Mouse (Mus musculus): ENCODE measurements at regions not wholly inside any gene's neighbourhood (a gene's known extent, or its start where the extent isn't known, plus 50 kb on each side); places are given as distances from the start of the nearest gene placed in this dataset.

DNA sequence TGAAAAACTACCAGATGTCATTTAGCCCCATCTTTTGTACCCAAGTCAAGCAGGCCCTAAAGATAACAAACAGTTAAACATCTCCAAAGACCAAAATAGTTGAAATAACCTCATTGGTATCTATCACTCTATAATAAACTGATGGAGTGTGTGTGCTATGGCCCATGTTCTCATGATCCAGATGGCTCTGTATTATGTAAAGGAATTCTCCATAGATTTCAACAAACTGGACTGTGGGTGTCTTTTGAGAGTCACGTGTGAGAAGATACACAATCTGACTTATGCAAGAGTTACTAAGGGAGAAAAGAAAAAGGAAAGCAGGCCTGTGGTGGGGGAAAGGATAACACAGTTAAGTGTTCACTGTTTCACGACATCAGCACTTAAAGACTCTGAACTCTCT, 164.8 kb upstream of the Paip1 start:
- no peak for DNase-seq (ENCODE audit: extremely low spot score, low spot score)

DNA sequence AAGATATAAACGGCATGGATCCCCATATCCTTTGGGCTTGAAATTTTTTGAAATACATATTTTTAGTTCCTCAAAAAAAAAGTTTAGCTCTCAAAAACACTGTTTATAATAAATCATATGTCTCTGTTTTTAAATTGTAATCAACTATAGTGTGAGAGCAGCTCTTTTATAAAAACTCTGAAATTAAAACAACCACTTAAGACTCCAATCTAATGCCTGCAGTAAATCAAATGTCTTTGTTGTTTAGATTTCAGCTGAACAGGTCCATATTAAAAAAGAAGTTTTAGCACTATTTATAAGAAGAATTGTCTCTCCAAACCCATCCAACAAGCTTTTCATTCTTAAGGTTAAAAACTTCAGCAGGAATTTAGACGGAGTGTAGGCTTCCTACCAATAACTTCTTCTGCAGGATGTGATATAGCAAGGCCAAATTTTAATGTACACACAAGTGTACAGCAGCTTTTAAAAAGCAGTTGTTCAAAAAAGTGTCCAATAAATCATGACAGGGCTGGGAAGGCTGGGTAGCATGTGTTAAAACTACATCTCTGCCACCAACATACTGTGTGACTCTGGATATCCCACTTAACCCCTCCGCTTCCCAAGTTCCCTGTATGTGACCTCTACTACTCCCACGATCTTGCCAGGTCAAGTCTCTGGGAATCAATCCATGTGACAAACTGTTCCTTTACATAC, 160.6 kb upstream of the Paip1 start:
- no peak for DNase-seq (ENCODE audit: extremely low spot score, low spot score)

DNA sequence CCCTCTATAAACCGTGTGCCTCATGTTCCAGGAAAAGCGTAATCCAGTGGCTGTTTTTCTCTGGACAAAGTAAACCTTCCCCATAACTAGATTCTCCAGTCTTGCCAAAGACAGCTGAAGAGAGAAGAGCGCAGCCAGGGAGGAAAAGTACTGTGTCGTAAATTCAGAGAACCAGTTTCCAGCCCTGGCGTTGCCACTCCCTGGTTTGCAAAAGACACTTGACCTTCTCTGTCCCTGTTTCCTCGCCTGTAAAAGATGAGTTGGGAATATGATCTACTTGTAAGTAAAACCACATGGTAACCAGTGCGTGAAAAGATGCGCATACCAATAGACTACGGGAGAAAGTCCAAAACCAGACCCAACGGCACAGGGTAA, 160.1 kb upstream of the Paip1 start:
- DNase-seq (ENCODE audit: extremely low spot score, low spot score) = peak; percentile 14

DNA sequence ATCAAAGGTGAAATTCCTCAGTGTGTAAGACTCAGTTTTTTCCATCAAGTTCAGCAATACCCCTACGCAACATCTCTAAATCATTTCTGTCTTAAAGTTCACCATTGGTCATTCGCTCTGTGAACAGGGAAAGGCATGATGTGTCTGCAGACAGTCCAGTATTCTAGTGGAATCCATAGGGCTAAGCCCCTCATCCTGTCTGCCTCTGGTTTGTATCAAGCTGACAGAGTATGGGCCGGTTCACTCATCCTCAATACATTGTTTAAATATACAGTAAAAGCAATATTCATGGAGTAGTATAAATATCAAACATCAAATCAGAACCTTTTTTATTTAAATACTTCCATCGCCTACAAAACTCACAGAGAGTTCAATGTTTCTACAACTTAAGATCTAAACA, 152.9 kb upstream of the Paip1 start:
- DNase-seq (ENCODE audit: extremely low spot score, low spot score) = no peak

DNA sequence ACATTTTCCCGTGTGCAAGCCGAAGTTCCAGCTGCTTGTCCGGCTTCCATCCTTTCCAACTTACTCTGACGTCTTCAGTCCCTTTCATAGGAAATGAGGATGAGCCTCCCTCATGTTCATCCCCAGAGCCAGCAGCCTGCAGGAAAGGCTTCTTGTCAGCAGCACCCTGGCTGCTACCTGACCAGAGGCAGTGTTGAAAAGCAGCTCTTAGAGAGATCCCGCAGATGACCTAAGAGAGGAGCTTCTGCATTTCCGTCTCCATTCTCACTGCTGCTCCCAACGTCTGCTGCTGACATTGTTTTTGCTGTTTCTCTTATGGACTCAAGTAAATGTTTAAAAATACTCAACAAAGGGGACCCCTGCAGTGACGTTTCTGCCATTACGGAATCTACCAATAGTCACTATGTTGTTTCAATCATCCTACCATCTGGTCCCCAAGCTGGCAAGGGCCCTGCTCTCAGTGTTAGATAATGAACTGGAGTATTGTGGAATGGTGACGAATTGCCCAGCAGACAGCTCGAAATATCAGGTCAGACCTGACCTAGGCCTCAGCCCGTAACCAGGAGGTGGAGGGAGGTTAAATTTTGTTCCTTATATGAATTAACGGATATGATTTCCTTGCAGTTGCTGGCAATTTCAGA, 151.0 kb upstream of the Paip1 start:
- DNase-seq (ENCODE audit: extremely low spot score, low spot score) = no peak

DNA sequence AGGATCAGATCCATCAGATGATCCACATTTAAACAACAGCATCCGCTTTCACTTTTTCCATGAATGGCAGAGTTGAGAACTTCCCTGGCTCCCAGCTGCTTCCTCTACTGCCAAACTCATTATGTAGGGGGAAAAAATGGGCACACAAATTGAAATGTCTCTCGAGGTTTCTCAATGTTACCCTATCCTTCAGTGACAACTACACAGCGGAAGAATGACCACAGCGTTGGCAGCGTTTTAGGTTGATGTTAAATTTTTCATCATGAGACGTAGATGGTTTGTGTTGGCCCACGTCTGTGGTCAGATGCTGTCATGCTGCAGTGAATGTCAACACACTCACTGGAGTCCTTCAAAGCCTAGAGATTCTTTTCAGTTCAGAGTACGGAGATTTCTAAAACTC, 149.0 kb upstream of the Paip1 start:
- no peak for DNase-seq (ENCODE audit: extremely low spot score, low spot score)

DNA sequence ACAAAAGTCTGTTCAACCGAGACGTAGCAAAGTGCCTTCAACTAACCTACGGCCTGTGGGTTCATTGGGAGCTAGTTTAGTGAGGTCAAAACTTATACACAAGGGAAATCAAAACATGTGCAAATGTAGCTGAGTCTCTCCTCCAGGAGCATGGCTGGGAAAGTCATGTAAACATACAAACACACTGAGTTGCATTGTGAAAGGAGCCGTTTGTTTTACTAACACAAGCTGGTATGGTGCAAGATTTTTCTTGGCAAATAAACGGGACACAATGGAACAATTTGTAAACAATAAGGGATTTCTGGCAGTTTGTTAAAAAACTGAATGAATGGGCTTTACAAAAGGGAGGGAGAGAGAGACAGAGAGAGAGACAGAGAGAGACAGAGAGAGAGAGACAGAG, 147.8 kb upstream of the Paip1 start:
- no peak for DNase-seq (ENCODE audit: extremely low spot score, low spot score)

DNA sequence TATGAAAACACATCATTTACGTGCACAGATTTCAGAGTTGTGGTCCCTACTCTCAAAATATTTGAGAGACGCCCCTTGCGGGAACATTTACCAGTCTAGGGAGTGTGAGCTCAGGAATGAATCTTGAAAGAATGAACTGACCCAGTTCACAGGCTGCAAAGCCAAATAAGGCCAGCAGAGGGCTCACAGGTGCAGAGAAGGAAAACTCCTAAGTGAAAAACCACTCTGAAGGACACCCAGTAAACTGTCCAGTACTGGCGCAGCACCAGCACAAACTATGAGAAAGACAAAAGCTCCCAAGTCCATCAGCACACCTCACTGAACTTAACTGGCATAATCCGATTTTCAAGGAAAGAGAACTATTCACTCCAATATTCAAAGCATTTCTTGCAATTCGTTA, 145.0 kb upstream of the Paip1 start:
- DNase-seq (ENCODE audit: extremely low spot score, low spot score) = peak; percentile 72

DNA sequence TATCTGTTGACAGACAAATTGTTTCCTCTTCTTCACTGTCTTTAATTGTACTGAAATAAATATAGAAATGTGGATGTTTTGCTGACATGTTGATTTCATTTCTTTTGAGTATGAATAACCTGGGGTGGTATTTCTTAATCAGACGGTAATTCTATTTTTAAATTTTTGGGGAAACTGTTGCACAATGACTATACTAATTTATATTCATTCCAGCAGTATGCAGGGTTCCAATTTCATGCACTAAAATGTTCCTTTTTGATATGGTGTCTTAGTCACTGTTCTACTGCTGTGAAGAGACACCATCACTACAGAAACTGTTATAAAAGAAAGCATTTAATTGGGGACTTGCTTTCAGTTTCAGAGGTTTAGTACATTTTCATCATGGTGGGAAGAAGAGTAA, 119.2 kb upstream of the Paip1 start:
- no peak for DNase-seq (ENCODE audit: extremely low spot score, low spot score)

DNA sequence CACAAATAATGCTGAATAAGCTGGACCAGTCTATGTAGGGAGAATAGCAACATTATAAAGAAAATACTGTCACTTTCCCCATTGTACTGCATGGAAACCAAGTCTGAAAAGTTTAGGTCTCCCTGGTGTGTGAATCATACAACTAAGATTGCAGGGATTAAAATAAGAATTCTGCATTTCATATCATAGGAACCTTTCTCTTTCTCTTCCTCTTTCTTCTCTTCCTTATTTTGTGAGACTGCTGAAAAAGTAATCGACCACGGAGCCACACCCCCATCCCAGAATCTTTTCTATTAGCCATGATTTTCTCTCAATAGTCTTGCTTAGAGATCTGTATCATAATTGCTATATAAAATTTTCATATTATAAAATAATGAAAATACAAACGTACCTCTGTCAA, 118.4 kb upstream of the Paip1 start:
- DNase-seq (ENCODE audit: extremely low spot score, low spot score) = no peak

DNA sequence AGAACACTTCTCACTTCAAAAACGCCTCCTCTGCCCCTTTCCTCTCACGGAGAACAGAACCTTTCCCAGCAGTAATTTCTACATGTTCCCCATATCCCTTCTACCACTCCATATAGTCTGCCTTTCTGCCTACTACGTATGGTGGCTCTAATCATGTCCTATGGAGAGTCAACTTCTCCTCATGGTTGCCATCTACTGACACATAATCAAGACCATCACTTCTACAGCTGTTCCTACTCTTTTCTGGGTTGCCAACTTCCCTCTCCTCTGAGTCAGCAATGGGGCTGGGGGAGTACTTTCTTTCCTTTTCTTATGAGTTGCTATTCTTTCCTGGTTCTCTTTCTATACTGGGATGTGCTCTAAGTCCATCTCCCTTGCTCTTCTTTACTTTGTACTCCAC, 114.0 kb upstream of the Paip1 start:
- no peak for DNase-seq (ENCODE audit: extremely low spot score, low spot score)

DNA sequence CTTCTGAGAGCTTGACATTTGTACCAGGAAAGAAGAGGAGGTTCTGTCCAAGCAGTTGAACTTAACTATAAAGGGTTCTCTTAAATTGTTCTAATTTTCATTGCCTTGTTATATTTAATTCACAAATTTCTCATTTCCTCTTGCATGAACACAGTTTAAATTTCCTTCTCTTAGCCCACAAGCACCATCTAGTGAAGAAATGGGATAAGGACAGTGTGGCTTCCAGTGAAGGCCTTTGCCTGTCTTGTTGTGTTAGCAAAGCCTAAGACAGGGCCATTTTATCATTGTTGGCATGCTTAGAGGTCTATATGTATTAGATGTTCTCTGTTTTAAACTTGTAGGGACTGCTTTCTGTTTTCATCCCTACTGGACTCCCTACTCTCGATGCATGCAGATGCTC, 110.0 kb upstream of the Paip1 start:
- DNase-seq (ENCODE audit: extremely low spot score, low spot score) = no peak

DNA sequence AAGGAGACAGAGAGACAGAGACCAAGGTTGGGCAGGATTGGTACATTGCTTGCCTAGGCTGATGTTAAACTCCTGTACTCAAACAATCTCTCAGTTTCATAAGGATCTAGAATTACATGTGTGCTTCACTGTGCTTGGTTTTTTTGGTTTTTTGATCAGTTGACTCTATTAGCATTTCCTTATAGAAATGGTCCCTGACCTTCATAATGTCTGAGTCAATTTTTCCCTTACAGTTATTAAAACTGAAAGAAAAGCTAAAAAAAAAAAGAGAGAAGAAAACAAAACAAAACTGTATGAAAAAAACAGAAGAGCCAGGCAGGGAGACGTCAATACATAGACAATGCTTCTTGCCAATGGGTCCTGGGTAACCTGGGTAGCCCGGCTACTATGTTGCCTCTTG, 102.9 kb upstream of the Paip1 start:
- no peak for DNase-seq (ENCODE audit: extremely low spot score, low spot score)

DNA sequence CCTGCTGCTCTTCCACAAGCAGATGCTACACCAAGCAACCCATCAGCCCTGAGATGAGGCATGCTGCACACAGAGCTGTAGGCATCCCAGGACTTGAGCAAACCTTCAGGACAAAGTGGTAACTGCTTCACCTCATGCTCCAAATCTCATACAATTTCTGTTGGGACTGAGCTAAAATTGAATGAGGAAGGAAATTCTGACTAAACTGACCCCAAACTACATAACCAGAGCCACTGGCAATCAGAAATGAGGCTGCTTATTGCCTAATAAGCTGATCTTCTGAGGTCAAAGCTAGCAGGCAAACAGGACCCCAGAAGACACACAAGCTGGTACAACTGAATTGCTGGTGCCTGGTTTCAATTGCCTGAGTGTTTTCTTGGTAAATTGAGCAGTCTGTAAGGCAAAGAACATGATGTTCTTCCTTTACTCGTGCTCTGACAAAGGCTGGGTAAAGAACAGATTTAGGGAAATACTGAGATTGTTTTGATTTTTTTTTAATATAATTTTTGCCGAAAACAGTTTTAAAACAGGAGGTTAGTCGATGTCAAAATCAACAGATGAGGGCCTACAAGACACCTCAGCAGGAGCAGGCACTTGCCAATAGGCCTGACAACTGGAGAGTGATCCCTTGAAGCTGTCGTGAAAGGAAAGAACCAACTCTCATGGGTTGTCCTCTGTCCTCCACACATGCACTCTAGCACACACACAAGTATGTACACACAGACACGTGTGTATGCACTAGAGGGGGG, 101.3 kb upstream of the Paip1 start:
- no peak for DNase-seq (ENCODE audit: extremely low spot score, low spot score)

DNA sequence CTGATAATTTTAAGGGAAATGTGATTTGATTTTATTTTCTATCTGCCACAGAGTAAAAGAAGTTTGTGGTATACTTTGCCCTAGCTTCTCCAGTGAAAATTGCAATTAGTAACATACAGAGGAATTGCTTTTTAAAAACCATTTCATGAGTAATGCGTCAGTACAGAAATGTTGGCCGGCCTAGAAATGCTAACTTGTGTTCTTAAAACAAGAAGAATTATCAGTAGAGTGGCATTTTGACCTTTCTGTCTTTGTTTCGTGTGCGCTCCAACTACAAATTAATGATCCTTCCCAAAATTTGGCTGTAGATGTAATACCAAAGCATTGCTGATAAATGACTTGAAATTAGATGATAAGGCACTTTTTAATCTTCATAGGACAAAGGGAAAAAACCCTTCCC, 99.7 kb upstream of the Paip1 start:
- DNase-seq (ENCODE audit: extremely low spot score, low spot score) = no peak

DNA sequence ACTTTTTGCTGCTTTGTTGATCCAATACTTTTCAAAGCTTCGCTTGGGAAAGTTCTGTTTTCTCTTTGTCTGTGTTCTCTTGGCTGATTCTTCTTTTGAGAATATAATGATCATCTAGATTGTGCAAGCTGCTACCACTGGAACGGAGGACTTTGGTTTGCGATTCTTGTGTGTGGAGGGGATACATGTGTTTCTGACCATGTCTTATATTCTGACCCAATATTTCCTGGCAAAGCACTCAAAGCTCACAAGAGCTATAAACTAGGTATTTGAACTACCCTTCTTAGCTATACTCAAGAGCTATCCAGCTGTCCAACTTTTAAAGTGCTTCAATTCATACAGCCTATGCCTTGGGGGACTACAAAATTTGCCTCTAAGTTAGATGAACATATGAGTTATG, 96.6 kb upstream of the Paip1 start:
- no peak for DNase-seq (ENCODE audit: extremely low spot score, low spot score)

DNA sequence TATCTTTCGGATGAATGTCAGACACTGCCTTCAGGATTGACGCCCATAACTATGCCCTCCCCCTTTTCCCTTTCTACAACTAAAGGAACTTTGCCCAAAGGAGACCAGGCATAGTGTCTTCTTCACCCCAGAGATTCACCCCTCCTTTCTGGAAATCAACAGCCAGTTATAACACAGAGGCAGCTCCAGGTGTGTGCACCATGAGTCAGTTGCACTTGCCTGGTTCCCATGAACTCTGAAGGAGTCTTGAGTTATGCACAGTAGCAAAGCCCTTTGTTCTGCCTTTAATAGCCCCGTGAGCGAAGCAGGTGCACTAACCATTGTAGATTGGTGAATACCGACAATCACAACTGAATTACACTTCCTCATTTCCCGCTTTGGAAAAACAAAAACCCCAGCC, 94.5 kb upstream of the Paip1 start:
- no peak for DNase-seq (ENCODE audit: extremely low spot score, low spot score)

DNA sequence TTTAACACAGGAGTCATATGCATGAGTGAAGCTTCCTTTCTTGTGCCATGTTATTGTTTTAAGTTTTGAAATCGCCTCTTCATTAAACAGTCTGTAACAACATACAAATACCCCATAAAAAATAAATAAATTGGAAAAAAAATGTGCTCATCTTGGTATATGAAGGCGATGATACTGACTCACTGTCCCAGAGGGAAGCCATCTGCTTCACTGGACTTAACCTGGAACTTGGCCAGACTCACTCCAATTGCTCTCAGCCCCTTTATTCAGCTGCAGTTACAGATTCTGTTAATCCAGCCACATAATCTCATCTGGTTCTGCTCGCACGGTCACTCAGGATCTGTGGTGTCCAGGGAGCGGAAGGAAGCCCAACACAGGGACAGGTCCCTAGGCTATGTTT, 90.5 kb upstream of the Paip1 start:
- no peak for DNase-seq (ENCODE audit: extremely low spot score, low spot score)

DNA sequence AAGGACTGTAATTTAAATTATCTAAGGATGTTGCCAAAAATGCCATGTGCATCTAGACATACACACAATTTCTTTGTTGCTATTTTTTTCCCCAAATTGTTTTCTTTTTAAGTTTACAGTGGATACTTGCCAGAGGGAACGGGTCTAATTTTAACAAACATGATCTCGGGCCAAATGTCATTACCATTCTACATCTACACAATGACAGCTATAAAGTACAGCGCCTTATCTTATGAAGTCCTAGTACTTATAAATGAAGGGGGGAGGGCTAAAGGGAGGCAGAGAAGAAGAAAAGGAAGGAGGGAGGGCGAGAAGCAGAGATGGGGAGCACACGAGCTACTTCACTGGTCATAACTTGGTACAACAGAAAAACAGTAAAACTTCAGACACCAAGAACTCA, 89.4 kb upstream of the Paip1 start:
- DNase-seq (ENCODE audit: extremely low spot score, low spot score) = no peak

DNA sequence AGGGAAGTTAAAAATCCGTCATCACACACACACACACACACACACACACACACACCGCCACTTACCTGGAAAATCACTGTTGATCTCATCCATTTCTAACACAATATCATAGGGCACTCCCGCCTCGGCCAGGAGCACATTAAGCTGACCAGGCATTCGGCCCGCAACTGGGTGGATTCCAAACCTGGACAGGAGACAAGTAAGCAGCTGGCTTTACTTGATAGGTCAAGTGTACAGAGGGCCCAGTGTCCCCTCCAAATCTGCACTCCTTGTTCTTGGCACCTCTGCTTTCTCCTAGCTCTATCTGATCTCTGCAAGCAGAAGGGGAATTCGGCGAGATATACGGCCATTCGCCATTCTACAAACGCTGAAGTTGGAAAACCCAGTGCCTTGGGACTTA, 88.6 kb upstream of the Paip1 start:
- DNase-seq (ENCODE audit: extremely low spot score, low spot score) = no peak

DNA sequence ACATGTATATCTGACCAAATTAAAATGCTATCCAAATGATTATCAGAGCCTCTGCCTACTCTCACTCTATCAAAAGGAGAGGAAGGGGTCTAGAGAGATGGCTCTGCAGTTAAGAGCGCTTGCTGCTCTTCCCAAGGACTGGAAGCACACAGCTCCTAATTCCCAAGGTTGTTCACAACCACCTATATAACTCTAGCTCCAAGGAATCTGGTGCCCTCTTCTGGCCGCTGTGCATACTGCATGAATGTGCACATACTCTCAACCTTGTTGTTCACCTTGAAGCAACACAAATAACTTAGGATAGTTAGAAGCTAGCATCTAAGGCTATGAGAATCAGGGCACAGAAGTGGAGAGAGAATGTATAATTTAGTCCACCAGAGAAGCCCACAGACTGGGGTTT, 86.6 kb upstream of the Paip1 start:
- DNase-seq (ENCODE audit: extremely low spot score, low spot score) = peak; percentile 70

DNA sequence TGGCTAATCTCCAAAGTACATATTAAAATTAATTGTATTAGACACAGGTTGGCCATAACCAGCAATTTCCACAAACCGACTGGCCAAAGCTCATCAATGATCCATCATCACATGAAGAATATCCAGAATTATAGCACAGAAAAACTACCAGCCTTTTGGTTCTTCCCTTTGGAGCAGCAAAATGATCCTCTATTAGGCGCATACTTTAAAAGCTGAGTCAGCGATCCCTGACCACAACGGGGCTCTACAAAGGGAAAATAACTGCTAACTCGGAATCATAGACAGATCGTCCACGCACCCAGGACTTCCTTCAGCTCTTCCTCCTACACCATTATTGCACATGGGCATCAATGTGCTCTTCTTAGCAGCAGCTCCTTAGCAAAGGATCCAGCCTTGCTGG, 85.6 kb upstream of the Paip1 start:
- no peak for DNase-seq (ENCODE audit: extremely low spot score, low spot score)

DNA sequence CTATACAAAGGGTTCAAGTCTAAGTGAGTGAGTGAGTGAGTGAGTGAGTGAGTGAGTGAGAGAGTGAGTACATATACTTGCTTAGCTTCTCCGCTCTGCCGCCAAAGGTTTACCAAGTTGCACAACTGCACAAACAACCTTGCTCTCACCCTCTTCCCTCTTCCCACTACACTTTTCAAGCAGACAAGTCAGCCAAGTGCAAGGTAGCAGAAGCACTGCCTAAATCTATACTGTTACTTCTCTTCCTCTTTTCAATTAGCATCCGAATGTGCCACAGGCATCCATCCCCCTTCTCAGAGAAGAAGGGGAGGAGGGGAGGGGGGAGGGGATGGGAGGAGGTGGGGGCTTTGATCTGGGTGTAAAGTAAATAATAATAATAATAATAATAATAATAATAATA, 80.4 kb upstream of the Paip1 start:
- no peak for DNase-seq (ENCODE audit: extremely low spot score, low spot score)
